Mouse (Mus musculus) thymus, adult 2 months (tissue): ENCODE data around the gene Tmem50a.

Source experiments
- CTCF ChIP-seq: fragments of 200-500 bp; IDR thresholded peaks from 2 replicates; pipeline ENCODE4 v1.5.1; 2012; ENCODE audit warnings: mild to moderate bottlenecking, control low read depth, low read length, moderate library complexity, borderline replicate concordance; ENCODE audit not compliant: control insufficient read depth, poor library complexity, insufficient read depth; ENCODE audit errors: extremely low read depth
- POLR2A ChIP-seq: fragments of 200-500 bp; IDR thresholded peaks from 2 replicates; pipeline ENCODE4 v1.6.1; 2012; ENCODE audit warnings: mild to moderate bottlenecking, low read length, control low read depth, moderate library complexity; ENCODE audit not compliant: control insufficient read depth, poor library complexity, insufficient read depth; ENCODE audit errors: extremely low read depth

- no peak; the same call in 1 of the 2 replicates for TF ChIP-seq CTCF
- TF ChIP-seq POLR2A = no peak
Measured at GRCm38 (mm10) chr4:134924019-134924741, 9.4 kb upstream of the Tmem50a start.
